Mouse (Mus musculus): Measurements from ENCODE around the gene Snx6. TPM values are rescaled to one million over a fixed set of nuclear protein-coding genes. Genes with fewer than 3 reads are reported as not detected.

The Snx6 gene
- polyA plus RNA-seq, 1 experiment from 2014 or later: 64.8 TPM

Other genes with a start within 250 kb of the Snx6 start
- 58.8 and 58.9 TPM in 2 replicates for gene Sptssa, start 139.1 kb downstream of the Snx6 start, polyA plus RNA-seq (2016; fragmentation: Nextera tagmentation; extraction: Ambion mirVana)
- gene Eapp, start 99.8 kb downstream of the Snx6 start, polyA plus RNA-seq (2016; fragmentation: Nextera tagmentation; extraction: Ambion mirVana): 47.1 and 48.3 TPM in 2 replicates
- 46.1 and 47.7 TPM in 2 replicates for gene Cfl2, start 67.2 kb upstream of the Snx6 start, polyA plus RNA-seq (2016; fragmentation: Nextera tagmentation; extraction: Ambion mirVana)
- 0.49 TPM in 1 of 2 replicates, not detected in the other for gene Gm20403, start 190.8 kb upstream of the Snx6 start, polyA plus RNA-seq (2016; fragmentation: Nextera tagmentation; extraction: Ambion mirVana)
- 47.6 and 54.4 TPM in 2 replicates for gene Baz1a, start 218.6 kb upstream of the Snx6 start, polyA plus RNA-seq (2016; fragmentation: Nextera tagmentation; extraction: Ambion mirVana)